Mouse (Mus musculus) cerebellum, adult 9-10 months (tissue): ENCODE measurements around the gene St3gal2.
"Not testable (repeated sequence)": the region's sequence is repeated elsewhere in the genome, so short reads cannot be mapped to it uniquely, and the experiment has no call there.

Source experiments
- DNase-seq: peaks from one replicate; pipeline ENCODE4 v3.0.0; 2022

St3gal2 gene

DNA sequence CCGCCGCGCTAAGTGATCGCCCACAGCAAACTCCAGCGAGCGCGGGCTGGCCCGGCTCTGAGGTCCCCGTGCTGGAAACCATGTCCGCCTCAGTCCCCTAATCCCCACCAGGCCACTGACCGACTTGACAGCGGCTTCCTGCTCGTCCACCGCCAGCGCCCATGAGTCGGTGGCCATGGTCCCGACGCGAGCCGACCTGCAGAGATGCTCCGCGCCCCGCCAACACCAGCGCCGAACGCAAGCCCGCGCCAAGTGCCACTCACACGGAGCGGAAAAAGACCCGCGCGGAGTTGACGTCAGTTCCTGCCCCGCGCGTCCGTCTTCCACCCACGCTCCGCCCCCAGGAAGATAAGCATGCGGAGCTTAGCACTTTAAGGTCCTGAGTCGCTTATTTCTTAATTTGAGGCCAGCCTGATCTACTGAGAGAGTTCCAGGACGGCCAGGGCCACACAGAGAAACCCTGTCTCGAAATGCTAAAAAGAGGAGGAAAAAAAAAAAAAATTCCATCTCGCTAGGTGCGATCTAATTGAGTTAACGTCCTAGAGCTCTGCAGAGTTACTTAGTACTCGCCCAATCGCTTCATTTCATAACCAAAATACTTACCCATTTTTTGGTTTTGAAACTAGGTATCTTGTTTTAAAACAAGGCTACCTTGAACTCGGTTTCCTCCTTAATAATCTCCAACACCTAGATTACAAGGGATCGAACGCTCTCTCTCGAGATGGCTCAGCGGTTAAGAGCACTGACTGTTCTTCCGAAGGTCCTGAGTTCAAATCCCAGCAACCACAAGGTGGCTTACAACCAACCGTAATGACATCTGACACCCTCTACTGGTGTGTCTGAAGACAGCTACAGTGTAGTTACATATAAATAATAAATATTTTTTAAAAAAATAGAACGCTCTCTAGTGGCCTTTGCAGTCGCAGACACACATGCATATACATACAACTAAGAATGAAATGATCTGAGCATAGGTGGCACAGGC lies 78.1 kb downstream of the St3gal2 start, which contains the start of gene Ddx19a:
Gene Ddx19a, minus strand, starts transcription at position 254 of the 985 bp plus-strand sequence.
- DNase-seq: peak; percentile 84

DNA sequence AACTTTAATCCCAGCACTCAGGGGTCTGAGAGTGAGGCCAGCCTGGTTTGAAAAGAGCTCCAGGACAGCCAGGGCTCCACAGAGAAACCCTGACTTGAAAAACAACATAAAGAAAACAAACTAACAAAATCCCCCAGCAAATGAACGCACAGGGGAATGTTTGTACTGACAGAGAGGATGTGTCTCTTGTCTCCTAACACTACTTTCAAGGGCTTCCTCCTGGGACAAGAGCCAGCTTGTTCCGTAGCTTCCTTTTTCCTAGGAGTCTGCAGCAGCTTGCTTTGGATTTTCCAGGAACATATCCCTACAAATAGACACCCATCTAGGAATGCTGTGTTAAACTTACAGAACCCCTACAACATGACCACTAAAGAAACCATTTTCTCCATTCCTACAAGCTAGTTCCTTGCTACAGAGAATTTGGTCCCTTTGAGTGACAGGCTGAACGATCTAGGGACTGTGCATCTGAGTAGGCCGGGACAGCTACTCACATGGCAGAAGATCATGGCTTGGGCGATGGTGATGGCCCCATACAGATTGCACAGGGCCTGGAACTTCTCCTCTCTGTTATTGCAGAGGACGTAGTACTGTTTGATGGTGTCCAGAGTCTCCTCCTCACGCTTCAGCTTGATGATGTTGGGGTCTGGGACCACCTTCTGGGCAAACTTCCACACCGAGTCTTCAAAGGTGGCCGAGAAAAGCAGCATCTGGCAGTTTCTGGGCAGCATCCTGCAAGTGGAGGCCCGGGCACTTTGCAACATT lies 90.7 kb downstream of the St3gal2 start:
- DNase-seq: not testable (repeated sequence)
